Comparison of ENCODE assay signal across 11 mouse cellular contexts in the genomic region with DNA sequence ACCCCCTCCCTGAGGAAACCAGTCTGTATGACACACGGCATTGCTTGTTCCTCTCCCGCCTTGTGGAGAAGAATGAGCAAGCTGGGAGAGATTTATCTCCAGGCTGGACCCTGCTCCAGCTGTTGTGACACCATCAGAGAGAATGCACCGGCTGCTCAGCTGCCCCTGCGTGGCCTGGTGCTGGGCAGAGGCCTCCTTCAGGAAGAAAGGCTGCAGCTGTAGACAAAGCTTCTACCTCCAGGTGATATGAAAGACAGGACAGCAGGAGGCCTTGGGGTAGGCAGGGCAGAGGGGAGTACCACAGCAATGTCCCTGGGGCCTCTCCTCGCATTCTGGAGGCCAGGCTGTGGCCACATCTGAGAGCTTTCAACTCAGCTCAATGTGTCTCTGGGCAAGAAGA.
A peak's percentile ranks its signal among the peaks of the same experiment; 100 is the strongest.
DNase-seq lines count a peak whose midpoint lies in the region; ATAC-seq and TF ChIP-seq lines count a peak whose summit lies in the region.
"Had no signal": no experiment of that assay in that cellular context is flagged by ENCODE, and none has a peak within 500 bp of the region (broad histone marks: within the 10 kb centered on the region; RNA-seq: fewer than 3 reads in every experiment).

No protein-coding gene starts in this region.

- no peak overlapping the region for H3K9ac ChIP-seq in heart, embryonic 11.5 days (ENCODE audit: low read depth, low read length)
- no peak overlapping the region for H3K9ac ChIP-seq in limb, embryonic 11.5 days (ENCODE audit: low read length)
- H3K9ac ChIP-seq: lung, embryonic 15.5 days had no signal

- WGBS in heart, embryonic 11.5 days (ENCODE audit: insufficient replicate concordance) = 12% methylated on average over 5 of the region's 5 CpGs
- 7% methylated on average over 5 of the region's 5 CpGs for WGBS in limb, embryonic 11.5 days
- 52% methylated on average over 5 of the region's 5 CpGs for WGBS in cerebellum, adult 2 months

- no peaks in the 10 kb centered on the region for H3K36me3 ChIP-seq in heart, embryonic 11.5 days (ENCODE audit: control insufficient read depth, insufficient read depth, low read length)
- H3K36me3 ChIP-seq in limb, embryonic 11.5 days (ENCODE audit: control insufficient read depth, insufficient read depth, low read length) = no peaks in the 10 kb centered on the region
- H3K36me3 ChIP-seq: lung, embryonic 15.5 days had no signal

- no peak overlapping the region for H3K4me3 ChIP-seq in heart, embryonic 11.5 days (ENCODE audit: low read depth, low read length)
- no peak overlapping the region for H3K4me3 ChIP-seq in limb, embryonic 11.5 days (ENCODE audit: low read depth, low read length)
- no peak overlapping the region for H3K4me3 ChIP-seq in cerebellum, adult 2 months (replicated peaks; ENCODE audit: insufficient read depth, low read depth, low read length)
- H3K4me3 ChIP-seq: lung, embryonic 15.5 days had no signal

- no peak for TF ChIP-seq CTCF in cerebellum, adult 2 months (IDR thresholded peaks at IDR 0.05; ENCODE audit: borderline replicate concordance, insufficient read depth, low read depth, low read length)

- no peak overlapping the region for H3K4me2 ChIP-seq in heart, embryonic 11.5 days
- no peak overlapping the region for H3K4me2 ChIP-seq in limb, embryonic 11.5 days (ENCODE audit: low read depth, severe bottlenecking)
- H3K4me2 ChIP-seq: lung, embryonic 15.5 days had no signal

- no peak for ATAC-seq in heart, embryonic 11.5 days (replicated peaks; ENCODE audit: insufficient number of reproducible peaks, low FRiP score, low TSS enrichment)
- no peak for ATAC-seq in limb, embryonic 11.5 days (ENCODE audit: insufficient number of reproducible peaks, low FRiP score, low TSS enrichment, low read depth)
- ATAC-seq: activated CD4-positive, CD25-positive, alpha-beta regulatory T cell, adult 4 months had no signal

- peaks cover 17% of the 10 kb centered on the region for H3K4me1 ChIP-seq in heart, embryonic 11.5 days (ENCODE audit: control insufficient read depth, insufficient read depth, low read length)
- H3K4me1 ChIP-seq in limb, embryonic 11.5 days (ENCODE audit: control insufficient read depth, insufficient read depth, low read length) = peaks cover 14% of the 10 kb centered on the region
- no peaks in the 10 kb centered on the region for H3K4me1 ChIP-seq in cerebellum, adult 2 months (ENCODE audit: control insufficient read depth, insufficient read depth, low read length)

- H3K9me3 ChIP-seq in heart, embryonic 11.5 days (replicated peaks; ENCODE audit: control insufficient read depth, low read length) = no peaks in the 10 kb centered on the region
- no peaks in the 10 kb centered on the region for H3K9me3 ChIP-seq in limb, embryonic 11.5 days (ENCODE audit: control insufficient read depth, low read length)
- H3K9me3 ChIP-seq: lung, embryonic 15.5 days had no signal

- H3K27me3 ChIP-seq in heart, embryonic 11.5 days (ENCODE audit: control insufficient read depth, insufficient read depth, low read length) = no peaks in the 10 kb centered on the region
- H3K27me3 ChIP-seq in limb, embryonic 11.5 days (ENCODE audit: control insufficient read depth, insufficient read depth, low read length) = no peaks in the 10 kb centered on the region
- H3K27me3 ChIP-seq in cerebellum, adult 2 months (ENCODE audit: control insufficient read depth, insufficient read depth, low read length) = no peaks in the 10 kb centered on the region; the same call in 1 of the 2 replicates
- H3K27me3 ChIP-seq: lung, embryonic 15.5 days had no signal

- DNase-seq in heart, postnatal 4 days = no peak
- peak; percentile 19 for DNase-seq in kidney, postnatal 10 days
- no peak for DNase-seq in kidney, postnatal 14 days
- DNase-seq in embryo, embryonic 10.5 days (ENCODE audit: low spot score) = peak; percentile 66
- DNase-seq in limb, embryonic 11.5 days (ENCODE audit: low spot score) = peak; percentile 51
- no peak for DNase-seq in cerebellum, postnatal 14 days
- no peak for DNase-seq in cerebellum, adult 2 months
- DNase-seq: cerebellum, postnatal 10 days had no signal

- no peak for TF ChIP-seq POLR2A in cerebellum, adult 2 months (IDR thresholded peaks at IDR 0.05; ENCODE audit: borderline replicate concordance, insufficient read depth, low read length)

- peak overlapping the region; percentile 54 for H3K27ac ChIP-seq in heart, embryonic 11.5 days (ENCODE audit: low read depth, low read length)
- H3K27ac ChIP-seq in limb, embryonic 11.5 days (replicated peaks; ENCODE audit: low read depth, low read length) = peak overlapping the region; percentile 50; the same call in 1 of the 2 replicates
- no peak overlapping the region for H3K27ac ChIP-seq in cerebellum, adult 2 months (ENCODE audit: insufficient read depth, low read length)
- H3K27ac ChIP-seq: lung, embryonic 15.5 days had no signal

Comparison
In these comparisons a context has a peak if more than half of its experiments do, and no peak if none do; other contexts are left out.
1. DNase-seq: peak in kidney, postnatal 10 days (single experiment), embryo, embryonic 10.5 days (single experiment) and limb, embryonic 11.5 days (single experiment); none in heart, postnatal 4 days (single experiment), kidney, postnatal 14 days (single experiment), cerebellum, postnatal 14 days (0 of 2) and cerebellum, adult 2 months (0 of 2).